Mouse (Mus musculus): ENCODE data around the gene Tet3. TPM values are rescaled to one million over a fixed set of nuclear protein-coding genes. Genes with fewer than 3 reads are reported as not detected.
"Not testable (repeated sequence)": the region's sequence is repeated elsewhere in the genome, so short reads cannot be mapped to it uniquely, and the experiment has no call there.

Gene Tet3
- total RNA-seq, 2 experiments from 2014 or later = 63.7 to 77.2 TPM

DNA sequence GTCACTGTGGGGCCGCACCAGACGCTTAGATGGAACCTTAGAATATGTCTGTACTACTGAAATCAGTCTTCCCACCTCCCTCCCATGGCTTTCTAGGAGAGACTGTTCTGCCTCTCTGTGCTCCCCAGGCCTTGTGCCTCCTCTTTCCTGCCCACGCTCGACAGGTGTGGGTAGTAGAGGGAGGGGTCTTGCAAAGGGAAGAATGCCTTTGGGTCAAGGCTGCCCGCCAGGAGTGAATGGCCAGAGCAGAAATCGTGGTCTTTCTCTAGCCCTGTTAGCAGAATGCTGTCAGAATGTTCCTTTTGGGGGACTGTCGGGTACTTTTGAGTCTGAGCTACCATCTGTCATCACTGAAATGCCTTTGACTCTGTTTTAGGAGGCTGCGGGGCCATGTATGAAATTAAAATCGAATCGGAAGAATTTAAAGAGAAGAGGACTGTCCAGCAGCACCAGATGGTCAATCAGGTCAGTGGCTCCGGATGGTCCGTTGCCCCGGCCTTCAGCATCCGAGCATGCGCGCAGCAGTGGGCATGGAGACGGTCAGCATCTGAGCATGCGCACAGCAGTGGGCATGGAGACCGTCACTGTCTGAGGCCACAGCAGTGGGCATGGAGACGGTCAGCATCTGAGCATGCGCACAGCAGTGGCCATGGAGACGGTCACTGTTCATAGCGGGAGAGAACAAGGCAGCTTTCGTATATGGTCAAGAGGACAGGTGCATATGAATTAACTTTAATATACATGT lies 106.0 kb downstream of the Tet3 start:
- DNase-seq (ENCODE audit: low spot score in 2 of 2) = no peak
- intact Hi-C loops (cut with DNase I) = no loop called here

DNA sequence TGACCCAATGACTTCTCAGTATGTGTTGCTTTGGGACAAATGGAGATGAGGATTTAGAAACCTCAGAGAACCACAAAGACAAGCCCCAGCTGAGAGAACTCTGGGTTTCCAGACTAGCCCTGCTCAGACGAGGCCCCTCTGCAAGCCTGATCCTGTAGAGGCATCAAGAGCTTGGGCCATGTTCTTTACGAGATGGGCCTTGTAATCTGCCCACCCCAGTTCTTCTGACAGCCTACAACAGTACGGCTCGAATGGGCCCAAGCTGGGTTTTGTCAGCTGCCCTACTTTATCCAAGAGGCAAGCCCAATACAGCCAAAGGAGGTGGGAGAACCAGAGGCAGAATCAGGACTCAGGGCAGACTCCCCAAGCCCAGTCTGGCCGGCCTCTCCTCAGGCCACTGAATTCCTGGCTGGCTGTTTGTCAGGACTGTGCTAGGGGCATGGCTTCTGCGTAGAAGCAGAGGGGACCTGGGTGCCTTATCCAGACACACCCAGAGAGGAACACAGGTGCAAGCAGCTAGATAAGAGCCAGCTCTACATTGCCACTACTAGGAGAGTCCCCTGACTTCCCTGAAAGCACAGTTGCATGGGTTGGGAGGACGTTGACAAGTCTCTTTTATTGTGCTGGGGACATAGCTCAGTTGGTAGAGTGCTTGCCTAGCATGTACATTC lies 107.3 kb downstream of the Tet3 start:
- no peak for DNase-seq (ENCODE audit: low spot score in 2 of 2)
- intact Hi-C loops (cut with DNase I) = no loop called here

DNA sequence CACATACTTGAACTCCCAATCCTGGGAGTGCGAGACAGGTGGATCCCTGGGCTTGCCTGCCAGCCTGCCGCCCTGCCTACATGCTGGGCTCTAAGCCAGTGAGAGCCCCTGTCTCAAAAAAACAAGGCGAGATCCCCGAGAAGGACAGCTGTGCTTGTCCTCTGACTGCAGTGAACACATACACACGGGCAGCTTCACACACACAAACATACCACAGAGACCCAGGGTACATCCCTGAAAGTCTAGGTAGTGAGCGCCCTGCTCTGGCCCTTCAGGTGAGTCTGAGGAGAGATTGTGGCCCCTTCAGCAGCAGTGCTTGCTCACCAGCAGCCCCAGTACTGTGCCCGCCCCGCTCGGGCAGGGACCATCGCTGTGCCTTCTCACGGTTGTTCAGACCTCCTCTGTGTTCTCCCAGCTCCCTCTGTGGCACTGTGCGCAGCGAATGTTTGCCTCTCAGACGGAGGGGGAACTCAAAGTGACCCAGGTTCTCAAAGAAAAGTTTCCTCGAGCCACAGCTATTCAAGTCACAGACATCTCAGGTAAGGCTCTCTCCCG lies 108.0 kb downstream of the Tet3 start:
- intact Hi-C loops (cut with DNase I) = no loop called here
- DNase-seq (ENCODE audit: low spot score in 2 of 2) = no peak

DNA sequence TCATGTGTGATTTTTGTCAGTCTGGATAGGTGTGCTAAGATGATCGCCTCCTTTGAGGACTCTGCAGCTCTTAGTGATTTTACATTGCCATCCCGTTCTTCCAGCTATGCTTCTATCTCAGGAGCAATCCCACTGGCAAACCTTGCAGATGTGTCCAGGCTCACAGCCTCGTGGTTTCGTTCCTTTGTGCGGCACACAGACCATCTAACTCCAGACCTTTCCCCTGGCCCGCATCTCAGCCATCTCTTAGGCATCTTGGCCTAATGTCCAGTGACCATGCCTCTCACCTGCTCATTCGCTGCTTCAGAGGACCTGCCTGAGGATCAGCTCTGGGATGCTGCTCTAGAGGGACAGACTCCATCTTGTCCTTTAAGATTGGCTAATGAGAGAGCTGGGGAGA lies 108.7 kb downstream of the Tet3 start:
- intact Hi-C loops (cut with DNase I) = no loop called here
- no peak for DNase-seq (ENCODE audit: low spot score in 2 of 2)

DNA sequence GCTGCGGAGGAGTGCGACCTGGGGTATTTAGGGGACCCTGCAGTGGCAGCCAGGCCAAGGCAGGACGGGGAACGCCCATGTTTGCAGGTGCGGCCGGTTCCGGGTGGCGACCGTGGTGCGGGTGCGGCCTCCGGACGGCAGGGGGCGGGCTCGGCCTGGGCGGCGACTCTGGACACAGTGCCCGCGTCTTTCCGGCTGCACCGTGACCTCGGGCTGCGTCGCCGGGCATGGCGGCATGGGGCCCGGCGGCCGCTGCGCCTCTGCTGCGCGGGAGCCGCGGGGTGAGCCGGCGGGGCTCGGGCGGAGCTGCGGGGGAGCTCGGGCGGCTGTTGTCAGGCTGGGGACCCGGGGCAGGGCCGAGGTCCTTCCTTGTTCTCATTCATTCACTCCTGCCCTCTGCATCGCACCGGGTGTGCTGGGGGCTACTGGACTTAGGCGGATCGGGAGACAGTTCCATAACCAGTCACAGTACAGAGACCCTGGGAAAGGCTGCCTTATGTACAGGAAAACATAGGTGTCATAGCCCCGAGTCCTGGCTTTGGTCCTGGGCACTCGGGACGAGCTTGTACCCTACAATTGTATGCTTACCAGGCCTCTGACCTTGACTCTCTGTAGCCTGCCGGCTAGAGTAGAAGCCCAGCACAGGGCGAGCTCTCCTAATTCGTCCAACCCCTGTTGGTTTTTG lies 109.5 kb downstream of the Tet3 start:
- peak; percentile 91 for DNase-seq (ENCODE audit: low spot score in 2 of 2)
- intact Hi-C loops (cut with DNase I) = no loop called here

DNA sequence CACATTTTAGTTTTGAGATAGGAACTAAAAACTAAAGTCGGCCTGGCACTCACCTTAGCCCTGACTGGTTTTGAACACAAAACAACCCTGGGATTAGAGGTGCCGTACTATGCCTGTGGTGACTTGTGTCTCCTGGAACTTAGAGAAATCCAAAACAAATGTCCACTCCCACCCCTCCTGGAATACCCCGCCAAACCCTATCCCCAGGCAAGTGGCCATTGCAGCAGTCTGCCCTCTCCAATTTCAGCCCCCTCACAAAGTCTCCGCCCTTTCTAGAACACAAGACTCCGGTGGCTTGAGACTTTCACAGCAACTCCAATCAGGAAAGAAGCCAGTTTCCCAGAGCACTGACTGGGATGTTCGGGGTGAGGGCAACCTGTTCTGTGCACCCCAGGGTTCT lies 110.0 kb downstream of the Tet3 start, which contains the start of gene Bola3:
Bola3 (plus strand) TSS at position 275 of the 400 bp plus-strand sequence.
- DNase-seq (ENCODE audit: low spot score in 2 of 2) = no peak
- intact Hi-C loops (cut with DNase I) = no loop called here

DNA sequence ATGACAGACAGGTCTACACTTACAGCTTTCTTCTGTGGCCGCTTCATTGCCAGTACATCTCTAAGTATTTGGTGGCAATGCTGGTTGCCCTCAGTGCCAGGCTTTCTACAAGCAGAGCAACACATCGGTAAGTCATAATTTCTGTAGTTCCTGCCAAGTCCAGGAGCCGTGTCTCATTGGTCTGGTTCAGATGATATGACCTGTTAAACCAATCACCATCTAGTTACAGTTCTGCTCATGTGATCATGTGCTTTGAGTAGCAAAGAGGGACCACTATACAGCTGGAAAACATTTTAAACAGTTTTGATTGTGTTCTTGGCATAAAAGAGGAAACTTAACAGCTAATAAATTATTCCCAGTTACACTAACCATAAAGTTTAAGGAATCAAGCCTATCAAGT lies 111.0 kb downstream of the Tet3 start:
- DNase-seq (ENCODE audit: low spot score in 2 of 2) = no peak
- intact Hi-C loops (cut with DNase I) = no loop called here

DNA sequence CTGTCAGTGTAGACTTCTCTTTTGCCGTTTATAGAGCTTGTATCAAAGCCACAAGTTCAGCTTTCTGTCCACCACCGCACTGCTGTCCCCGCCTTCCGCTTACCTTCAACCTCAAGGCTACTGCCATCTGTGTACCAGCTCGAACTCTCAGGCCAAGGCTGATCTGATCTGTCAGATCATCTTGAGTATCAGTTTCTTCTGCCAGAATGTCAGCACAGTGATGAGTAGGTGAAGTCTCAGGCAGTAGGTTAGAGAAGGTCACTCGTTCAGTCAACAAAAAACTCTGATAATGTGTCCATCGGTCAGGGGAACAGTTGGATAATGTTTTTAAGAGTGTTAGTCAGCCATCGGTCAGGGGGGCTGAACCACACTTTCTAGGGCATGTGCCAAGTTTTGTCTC lies 113.6 kb downstream of the Tet3 start:
- DNase-seq (ENCODE audit: low spot score in 2 of 2); intact Hi-C loops (cut with DNase I): not testable (repeated sequence)

DNA sequence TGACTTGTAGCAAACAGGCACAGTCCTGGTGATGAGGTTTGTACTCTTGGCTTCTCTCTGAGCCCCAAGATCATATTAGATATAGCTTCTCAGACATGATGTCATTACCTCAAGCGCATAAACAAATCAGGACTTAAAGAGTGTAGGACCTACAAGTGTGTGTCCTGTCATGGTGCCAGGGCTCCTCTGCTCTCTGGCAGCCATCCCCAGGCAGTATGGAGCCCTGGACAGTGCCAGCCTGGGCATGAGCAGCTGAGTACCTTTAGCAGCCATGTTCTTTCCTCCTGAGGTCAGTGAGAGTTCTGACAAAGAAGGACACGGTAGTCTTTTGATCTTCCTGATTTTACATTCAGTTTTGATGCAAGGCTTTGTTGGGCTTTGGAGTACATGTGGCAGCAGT lies 115.9 kb downstream of the Tet3 start:
- no peak for DNase-seq (ENCODE audit: low spot score in 2 of 2)
- intact Hi-C loops (cut with DNase I) = no loop called here

DNA sequence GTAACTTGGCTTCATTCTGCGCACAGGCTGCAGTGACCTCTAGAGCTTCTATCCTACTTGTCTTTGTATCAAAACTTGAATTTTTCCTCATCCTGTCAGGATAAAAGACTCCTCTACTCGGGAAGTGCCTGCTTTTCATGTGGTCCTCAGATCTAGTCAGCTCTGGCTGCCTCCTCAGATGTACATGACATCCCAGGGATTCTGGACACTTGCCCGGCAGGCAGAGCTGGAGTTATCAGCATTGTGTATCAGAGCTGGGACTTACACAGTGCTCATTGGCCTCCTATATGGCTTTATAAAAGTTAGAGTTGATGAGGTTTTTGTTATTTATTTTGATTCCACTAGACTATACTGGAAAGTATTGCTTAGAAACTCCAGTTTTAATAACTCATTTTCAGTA lies 117.5 kb downstream of the Tet3 start:
- DNase-seq (ENCODE audit: low spot score in 2 of 2) = no peak
- intact Hi-C loops (cut with DNase I) = no loop called here

DNA sequence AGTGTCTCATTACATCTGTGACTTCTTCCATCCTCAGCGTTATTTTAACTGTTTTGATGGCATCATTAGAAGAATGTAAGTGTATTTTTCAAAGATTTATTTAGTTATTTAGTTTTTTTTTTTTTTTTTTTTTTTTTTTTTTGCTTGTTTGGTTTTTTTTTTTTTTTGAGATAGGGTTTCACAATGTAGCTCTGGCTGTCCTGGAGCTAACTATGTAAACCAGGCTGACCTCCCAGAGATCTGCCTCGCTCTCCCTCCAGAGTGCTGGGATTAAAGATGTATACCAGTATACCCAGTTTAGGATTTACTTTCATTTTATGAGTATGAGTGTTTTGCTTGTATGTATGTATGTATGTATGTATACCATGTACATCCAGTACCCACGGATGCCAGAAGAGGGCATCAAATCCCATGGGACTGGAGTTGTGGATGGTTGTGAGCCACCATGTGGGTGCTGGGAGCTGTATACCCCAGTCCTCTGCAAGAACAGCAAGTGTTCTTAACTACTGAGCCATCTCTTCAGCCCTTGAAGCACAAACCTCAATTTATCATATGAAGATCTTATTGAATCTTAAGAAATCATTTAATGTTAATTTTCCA lies 131.2 kb downstream of the Tet3 start:
- intact Hi-C loops (cut with DNase I) = loop anchor here (5.0 to 10.0 kb wide), 2 partner anchors 115 to 213 kb away; partner anchors contain the start of gene Mogs
- no peak for DNase-seq (ENCODE audit: low spot score in 2 of 2)

DNA sequence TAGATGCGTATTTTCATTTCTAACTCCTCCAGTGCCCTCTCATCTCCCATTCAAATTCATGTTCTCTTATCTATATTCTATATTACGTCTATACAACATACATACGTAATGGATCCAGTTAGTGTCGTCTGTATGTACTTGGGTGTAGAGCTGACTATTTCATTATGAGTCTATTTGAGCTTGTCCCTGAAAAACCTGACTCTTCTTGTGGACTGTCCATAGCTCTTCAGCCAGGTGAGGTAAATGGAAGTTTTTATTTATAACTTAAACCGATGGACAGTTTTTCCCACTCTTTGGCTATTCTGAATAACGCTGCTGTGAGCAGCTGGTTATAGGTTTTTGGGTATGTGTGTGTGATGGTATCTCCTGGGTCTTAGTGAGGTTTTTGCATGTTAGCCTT lies 132.1 kb downstream of the Tet3 start:
- intact Hi-C loops (cut with DNase I) = loop anchor here (5.0 to 10.0 kb wide), 2 partner anchors 114 to 212 kb away; partner anchors contain the start of gene Mogs
- DNase-seq (ENCODE audit: low spot score in 2 of 2) = no peak

DNA sequence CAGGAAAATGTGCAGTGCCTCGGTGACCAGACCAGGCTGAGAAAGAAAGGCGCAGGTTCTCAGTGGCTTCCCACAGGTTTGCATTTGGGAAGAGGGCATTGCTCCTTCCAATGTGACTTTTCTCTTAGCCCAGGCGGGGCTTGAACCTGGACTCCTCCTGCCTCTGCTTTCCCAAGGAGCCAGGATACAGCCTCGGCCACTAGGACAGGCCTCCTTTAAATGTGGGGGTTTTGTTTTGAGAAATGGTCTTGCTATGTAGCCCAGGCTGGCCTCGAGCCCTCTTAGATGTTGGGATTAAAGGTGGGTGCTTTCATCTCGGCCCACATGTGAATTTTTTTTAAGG lies 132.5 kb downstream of the Tet3 start:
- DNase-seq (ENCODE audit: low spot score in 2 of 2) = no peak
- intact Hi-C loops (cut with DNase I) = loop anchor here (5.0 to 10.0 kb wide), 2 partner anchors 114 to 212 kb away; partner anchors contain the start of gene Mogs

DNA sequence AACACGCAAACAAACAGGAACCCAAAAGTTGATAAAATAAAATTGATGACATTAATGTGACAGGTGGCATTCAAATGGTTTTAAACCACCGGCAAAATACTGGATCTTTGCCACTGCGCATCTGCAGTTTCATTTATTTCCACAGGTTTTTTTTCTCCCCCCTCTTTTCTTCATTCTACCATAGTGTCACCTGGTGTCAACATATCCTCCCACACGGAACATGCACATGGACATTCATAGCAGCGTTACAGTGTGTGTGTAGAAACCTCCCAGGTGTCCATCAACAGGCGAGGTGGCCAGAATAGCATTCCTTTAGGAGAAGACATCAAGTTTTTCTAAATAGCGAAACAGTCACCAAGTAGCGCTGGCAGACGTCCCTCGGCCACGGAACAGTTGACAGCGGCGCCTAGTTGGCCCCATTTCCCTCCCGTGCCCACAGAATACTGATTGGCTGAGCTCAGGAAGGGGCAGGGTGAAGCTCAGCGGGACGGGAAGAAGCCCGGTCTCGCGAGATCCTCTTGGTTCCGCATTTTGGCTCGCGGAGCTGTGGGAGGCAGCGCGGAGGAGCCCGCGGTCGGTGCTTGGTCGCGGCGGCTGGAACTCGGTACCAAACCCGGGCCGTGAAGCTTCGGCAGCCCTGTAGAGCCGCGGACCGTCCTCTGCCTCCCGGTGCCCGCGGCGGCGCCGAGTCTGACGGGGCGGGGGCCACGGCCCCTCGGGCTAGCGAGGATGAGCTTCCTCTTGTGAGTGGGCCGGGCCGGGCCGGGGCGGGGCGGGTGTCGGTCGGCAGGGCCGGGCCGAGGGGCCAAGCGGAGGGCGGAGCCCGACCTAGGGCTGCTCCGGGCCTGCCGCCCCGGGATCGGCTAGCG lies 133.1 kb downstream of the Tet3 start, which contains the start of the genes Mthfd2 and Mob1a:
Mthfd2 (minus strand) TSS at position 384 of the 869 bp plus-strand sequence.
Mob1a (plus strand) TSS at position 492 of the 869 bp plus-strand sequence.
- intact Hi-C loops (cut with DNase I) = loop anchor here (5.0 to 10.0 kb wide), 2 partner anchors 113 to 211 kb away; partner anchors contain the start of gene Mogs
- DNase-seq (ENCODE audit: low spot score in 2 of 2) = peak; percentile 92 to 95

DNA sequence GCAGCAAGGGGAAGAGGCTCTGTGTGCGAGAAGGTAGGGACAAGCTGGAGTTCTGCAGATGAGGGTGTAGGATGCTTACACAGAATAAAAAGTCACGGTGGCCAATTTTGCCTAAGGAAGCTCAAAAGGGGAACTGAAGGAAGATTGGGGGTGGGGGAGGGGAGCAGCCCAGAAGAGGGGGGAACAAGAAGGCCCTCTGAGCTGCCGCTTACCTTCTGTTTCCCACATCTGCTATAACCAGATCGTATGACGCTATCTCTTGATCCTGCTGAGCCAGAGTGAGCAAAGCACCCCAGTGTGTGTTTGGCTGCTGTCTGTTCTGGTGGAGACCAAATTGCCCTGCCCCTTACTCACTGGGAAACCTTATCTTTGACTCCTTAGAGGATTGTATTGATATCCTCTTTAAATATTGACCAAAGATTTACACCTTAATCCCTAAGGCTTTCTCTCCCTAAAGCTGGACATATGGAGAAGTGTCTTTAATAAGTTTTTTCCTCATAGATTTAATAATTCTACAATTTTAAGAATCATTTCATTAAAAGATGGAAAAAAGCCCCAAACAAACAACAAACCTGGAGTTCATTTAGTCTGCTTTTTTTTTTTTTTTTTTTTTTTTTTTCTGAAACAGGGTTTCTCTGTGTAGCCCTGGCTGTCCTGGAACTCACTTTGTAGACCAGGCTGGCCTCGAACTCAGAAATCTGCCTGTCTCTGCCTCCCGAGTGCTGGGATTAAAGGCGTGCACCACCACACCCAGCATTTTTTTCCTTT lies 135.0 kb downstream of the Tet3 start:
- DNase-seq (ENCODE audit: low spot score in 2 of 2) = no peak
- intact Hi-C loops (cut with DNase I) = loop anchor here (10.0 kb wide), 1 partner anchor 209 kb away; the partner anchor contains the start of gene Mogs

DNA sequence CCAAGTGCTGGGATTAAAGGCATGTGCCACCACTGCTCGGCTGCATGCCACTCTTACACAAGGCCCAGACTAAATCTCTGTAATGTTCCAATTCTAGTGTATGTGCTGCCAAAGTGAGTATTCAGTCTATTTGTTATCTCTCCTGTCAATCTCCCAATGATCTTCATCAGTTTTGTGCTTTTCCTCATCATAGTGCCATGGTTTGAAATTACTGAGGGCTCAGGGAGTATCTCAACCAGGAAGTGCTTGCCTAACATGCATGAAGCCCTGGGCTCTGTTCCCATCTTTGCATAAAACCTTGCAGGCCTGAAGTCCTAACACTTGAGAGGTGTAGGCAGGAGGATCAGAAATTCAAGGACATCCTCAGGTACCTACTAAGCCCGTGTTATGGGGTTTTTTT lies 136.1 kb downstream of the Tet3 start:
- no peak for DNase-seq (ENCODE audit: low spot score in 2 of 2)
- intact Hi-C loops (cut with DNase I) = loop anchor here (10.0 kb wide), 1 partner anchor 208 kb away; the partner anchor contains the start of gene Mogs

DNA sequence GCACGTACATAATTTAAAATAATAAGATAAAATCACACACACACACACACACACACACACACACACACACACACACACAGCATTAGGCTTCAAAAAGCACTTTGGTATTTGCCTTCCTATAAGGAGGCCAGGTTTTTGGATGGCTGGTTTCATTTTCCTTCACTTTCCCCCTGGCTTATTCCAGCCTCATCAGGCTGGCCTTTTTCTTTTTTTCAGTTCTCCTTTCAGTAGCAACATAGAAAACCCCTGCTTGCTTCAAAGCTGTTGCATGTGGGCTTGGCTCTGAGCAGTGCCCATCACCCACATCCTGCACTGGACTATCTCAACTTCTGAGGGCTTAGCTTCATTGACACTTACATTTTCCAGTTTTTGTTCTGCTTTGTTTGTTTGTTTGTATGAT lies 137.0 kb downstream of the Tet3 start:
- no peak for DNase-seq (ENCODE audit: low spot score in 2 of 2)
- intact Hi-C loops (cut with DNase I) = loop anchor here (10.0 kb wide), 1 partner anchor 207 kb away; the partner anchor contains the start of gene Mogs

Data from left cerebral cortex, postnatal 36 days (tissue).